12 mouse cellular contexts compared by ENCODE assay signal in genomic region chr16:29911164-29911571, GRCm38 (mm10).
DNase-seq lines count a peak whose midpoint lies in the region; ATAC-seq and TF ChIP-seq lines count a peak whose summit lies in the region.
"Had no signal": no experiment of that assay in that cellular context is flagged by ENCODE, and none has a peak within 500 bp of the region (broad histone marks: within the 10 kb centered on the region; RNA-seq: fewer than 3 reads in every experiment).

No protein-coding gene starts in this region.

- H3K9ac ChIP-seq in midbrain, embryonic 16.5 days (ENCODE audit: low read depth, low read length), result no peak overlapping the region
- H3K9ac ChIP-seq in hindbrain, embryonic 13.5 days, result no peak overlapping the region
- H3K9ac ChIP-seq: forebrain, postnatal 0 days; hindbrain, embryonic 15.5 days; liver, embryonic 13.5 days had no signal

- no peaks in the 10 kb centered on the region for H3K27me3 ChIP-seq in C2C12 (ENCODE audit: control insufficient read depth, insufficient read depth, insufficient read length)
- no peaks in the 10 kb centered on the region; the same call in 1 of the 2 replicates for H3K27me3 ChIP-seq in midbrain, embryonic 16.5 days (ENCODE audit: control insufficient read depth, insufficient read depth, low read depth, low read length)
- peaks cover 22% of the 10 kb centered on the region for H3K27me3 ChIP-seq in hindbrain, embryonic 13.5 days

- no peak overlapping the region for H3K4me2 ChIP-seq in midbrain, embryonic 16.5 days (ENCODE audit: low read length)
- H3K4me2 ChIP-seq in hindbrain, embryonic 13.5 days, result no peak overlapping the region
- H3K4me2 ChIP-seq: hindbrain, embryonic 15.5 days; liver, embryonic 13.5 days had no signal

- peaks cover 3% of the 10 kb centered on the region; the same call in 1 of the 2 replicates for H3K4me1 ChIP-seq in midbrain, embryonic 16.5 days (ENCODE audit: control insufficient read depth, insufficient read depth, low read length)
- H3K4me1 ChIP-seq in hindbrain, embryonic 13.5 days (replicated peaks), result peaks cover 24% of the 10 kb centered on the region

- no peaks in the 10 kb centered on the region for H3K9me3 ChIP-seq in midbrain, embryonic 16.5 days (replicated peaks; ENCODE audit: control insufficient read depth, low read length, poor library complexity, severe bottlenecking)
- H3K9me3 ChIP-seq in hindbrain, embryonic 13.5 days, result no peaks in the 10 kb centered on the region
- H3K9me3 ChIP-seq: hindbrain, embryonic 15.5 days; liver, embryonic 13.5 days had no signal

- H3K4me3 ChIP-seq in C2C12 (ENCODE audit: insufficient read depth, poor library complexity, severe bottlenecking), result no peak overlapping the region
- H3K4me3 ChIP-seq in midbrain, embryonic 16.5 days (ENCODE audit: low read depth, low read length), result no peak overlapping the region
- no peak overlapping the region for H3K4me3 ChIP-seq in hindbrain, embryonic 13.5 days
- H3K4me3 ChIP-seq: hindbrain, embryonic 15.5 days; liver, embryonic 13.5 days had no signal

- no peak for TF ChIP-seq CTCF in C2C12 (IDR thresholded peaks at IDR 0.05; ENCODE audit: control insufficient read depth, insufficient read depth, insufficient read length)

- WGBS in midbrain, embryonic 16.5 days, result 88% methylated on average over 7 of the region's 7 CpGs
- 78% methylated on average over 7 of the region's 7 CpGs for WGBS in hindbrain, embryonic 13.5 days

- H3ac ChIP-seq in C2C12 (ENCODE audit: control insufficient read depth, insufficient read length, low read depth), result no peak overlapping the region

- no peak overlapping the region for H3K27ac ChIP-seq in midbrain, embryonic 16.5 days (ENCODE audit: low read length)
- no peak overlapping the region for H3K27ac ChIP-seq in hindbrain, embryonic 13.5 days
- H3K27ac ChIP-seq: hindbrain, embryonic 15.5 days; liver, embryonic 13.5 days had no signal

- no peaks in the 10 kb centered on the region for H3K36me3 ChIP-seq in C2C12 (ENCODE audit: control insufficient read depth, insufficient read depth)
- no peaks in the 10 kb centered on the region for H3K36me3 ChIP-seq in midbrain, embryonic 16.5 days (ENCODE audit: control insufficient read depth, insufficient read depth, low read length)
- no peaks in the 10 kb centered on the region for H3K36me3 ChIP-seq in hindbrain, embryonic 13.5 days
- H3K36me3 ChIP-seq: hindbrain, embryonic 15.5 days; liver, embryonic 13.5 days had no signal

- no peak for ATAC-seq in midbrain, embryonic 16.5 days
- no peak for ATAC-seq in hindbrain, embryonic 13.5 days (ENCODE audit: low FRiP score)
- ATAC-seq: forebrain, postnatal 0 days had no signal

- no peaks in the 10 kb centered on the region for H3K79me3 ChIP-seq in C2C12 (ENCODE audit: low read depth)

- no peaks in the 10 kb centered on the region for H3K79me2 ChIP-seq in C2C12 (ENCODE audit: control insufficient read depth, insufficient read depth)

- DNase-seq in 3134 (ENCODE audit: extremely low read depth, insufficient read length, low spot score), result peak; percentile 88
- DNase-seq in fibroblast of lung, adult 2 months (ENCODE audit: low read depth), result peak; percentile 94
- DNase-seq in mesoderm, embryonic 11.5 days (ENCODE audit: low read depth, low spot score), result peak; percentile 17
- DNase-seq in retina, postnatal 1 day, result no peak
- DNase-seq: adrenal gland, adult 8-10 months; forebrain, postnatal 0 days; liver, embryonic 13.5 days; right cerebral cortex, adult 18-20 months had no signal

TF ChIP-seq in C2C12, 6 proteins besides CTCF, POLR2A, EP300 and RAD21:
- TF ChIP-seq FOSL1 (IDR thresholded peaks at IDR 0.05; ENCODE audit: insufficient read depth, low read length, poor library complexity, severe bottlenecking) (peak; percentile 57), USF1 (IDR thresholded peaks at IDR 0.05; ENCODE audit: low read depth) (peak; percentile 32), MYOG (IDR thresholded peaks at IDR 0.05; ENCODE audit: control insufficient read depth, extremely low read depth, insufficient read length) (no peak), MYOD1 (IDR thresholded peaks at IDR 0.05; ENCODE audit: control insufficient read depth, insufficient read length, low read depth) (peak; percentile 94)
